Mouse (Mus musculus) olfactory bulb, adult 2 months (tissue): ENCODE results near the gene Slc13a2.

Experiments used
- CTCF ChIP-seq: fragments of 200-500 bp; IDR thresholded peaks from 2 replicates; pipeline ENCODE4 v1.5.1; 2012; ENCODE audit warnings: low read depth, mild to moderate bottlenecking, low read length, moderate library complexity; ENCODE audit not compliant: insufficient read depth
- POLR2A ChIP-seq: fragments of 200-500 bp; IDR thresholded peaks from 2 replicates; pipeline ENCODE4 v1.6.1; 2012; ENCODE audit warnings: mild to moderate bottlenecking, low read depth, low read length, moderate library complexity; ENCODE audit not compliant: insufficient read depth

DNA sequence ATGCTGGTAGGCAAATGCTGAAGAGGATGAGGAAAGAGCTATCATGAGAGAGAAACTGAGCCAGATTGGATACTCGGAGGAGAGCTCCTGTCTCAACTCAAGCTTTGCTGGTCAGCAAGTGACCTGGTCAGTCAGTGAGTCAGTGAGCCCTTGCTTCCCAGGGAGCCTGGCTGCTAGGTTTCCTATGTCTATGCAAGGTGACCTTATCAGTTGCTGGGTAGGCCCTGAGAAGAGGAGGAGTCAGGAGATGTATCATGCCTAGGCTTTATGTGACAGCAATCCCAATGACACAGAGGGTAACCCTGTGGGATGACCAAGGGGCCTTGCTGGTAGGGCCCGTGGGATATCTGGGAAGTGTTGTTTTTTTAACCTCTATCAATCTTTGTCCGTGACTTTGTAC, 49.9 kb downstream of the Slc13a2 start:
- TF ChIP-seq CTCF (no peak), POLR2A (no peak)
